Mouse (Mus musculus) effector memory CD4-positive, alpha-beta T cell, adult 5 months (primary cell): ENCODE results near the gene Plxnd1. TPM values are rescaled to one million over a fixed set of nuclear protein-coding genes. Genes with fewer than 3 reads are reported as not detected.

ENCODE experiments used
- polyA plus RNA-seq: library from polyadenylated mRNA; unstranded; fragments of 100-300 nt; shearing (Covaris generic); gene quantifications from one replicate; pipeline ENCODE4 v1.2.1, GENCODE M21; 2017

The Plxnd1 gene
- polyA plus RNA-seq, result 1.9 TPM

DNA sequence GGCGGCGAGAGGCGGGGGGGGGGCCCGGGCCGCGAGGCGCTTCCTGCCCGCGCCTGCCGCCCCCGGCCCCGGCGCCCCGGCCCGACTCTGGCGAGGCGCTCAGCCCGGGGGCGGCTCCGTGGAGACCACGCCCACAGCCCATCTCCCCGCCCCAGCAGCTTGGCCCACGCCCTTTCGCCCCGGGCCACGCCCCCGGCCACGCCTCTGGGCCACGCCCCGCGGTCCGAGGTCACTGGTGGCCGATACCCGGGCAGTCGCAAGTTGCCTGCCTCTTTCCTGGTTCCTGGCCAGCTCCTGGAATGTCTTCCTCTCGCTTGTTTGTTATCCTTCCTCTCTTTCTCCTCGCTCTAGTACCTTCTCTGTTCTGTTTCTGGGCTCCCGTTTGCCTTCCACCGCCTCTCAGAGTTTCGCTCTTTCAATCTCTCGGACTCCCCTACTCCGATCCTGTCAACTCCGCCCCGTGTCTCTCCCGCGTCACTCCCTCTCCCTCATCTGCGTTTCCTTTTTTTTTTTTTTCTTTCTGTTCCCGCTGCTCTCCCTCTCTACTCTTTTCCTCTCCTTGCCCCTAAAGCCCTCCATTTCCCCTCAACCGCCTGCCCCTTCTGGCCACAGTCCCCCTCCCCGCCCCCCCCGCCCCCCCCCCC lies at the start of gene Plxnd1:
Gene Plxnd1 (minus strand): TSS at position 129 of the 644 bp plus-strand sequence.

DNA sequence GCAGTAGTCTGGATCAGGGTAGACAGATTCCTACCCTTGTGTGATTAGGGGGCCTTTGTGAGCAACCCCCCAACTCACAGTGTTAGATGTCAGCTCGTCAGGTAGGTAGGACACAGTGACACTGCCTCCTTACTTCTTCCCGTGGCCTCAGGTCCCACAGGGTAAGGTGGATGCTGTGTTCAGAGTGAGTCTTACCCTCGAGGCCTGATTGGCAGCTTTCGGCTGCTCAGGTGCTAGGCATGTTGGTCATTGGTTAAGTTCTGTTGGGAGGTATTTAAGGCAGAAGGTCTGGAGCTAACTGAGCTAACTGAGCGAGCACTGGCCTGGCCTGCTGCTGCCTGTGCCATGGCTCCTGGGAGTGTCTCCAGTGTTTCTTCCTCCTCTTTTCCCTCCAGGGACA lies 50.2 kb downstream of the Plxnd1 start, which contains the start of gene H1foo:
Gene H1foo (plus strand): TSS at position 301 of the 400 bp plus-strand sequence.

DNA sequence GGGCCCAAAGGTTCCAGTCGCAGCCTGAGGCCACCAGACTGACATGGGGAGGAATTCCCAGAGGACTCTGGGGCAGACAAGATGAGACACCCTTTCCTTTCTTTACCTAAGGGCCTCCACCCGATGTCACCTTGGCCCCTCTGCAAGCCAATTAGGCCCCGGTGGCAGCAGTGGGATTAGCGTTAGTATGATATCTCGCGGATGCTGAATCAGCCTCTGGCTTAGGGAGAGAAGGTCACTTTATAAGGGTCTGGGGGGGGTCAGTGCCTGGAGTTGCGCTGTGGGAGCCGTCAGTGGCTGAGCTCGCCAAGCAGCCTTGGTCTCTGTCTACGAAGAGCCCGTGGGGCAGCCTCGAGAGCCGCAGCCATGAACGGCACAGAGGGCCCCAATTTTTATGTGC lies 63.2 kb downstream of the Plxnd1 start, which contains the start of gene Rho:
Gene Rho (plus strand): TSS at position 110 of the 400 bp plus-strand sequence.

Other genes starting within 250 kb of the Plxnd1 start
- not detected for gene Tmem40, start 232.6 kb downstream of the Plxnd1 start, polyA plus RNA-seq
- gene Cand2, start 220.5 kb downstream of the Plxnd1 start, polyA plus RNA-seq, result 4.4 TPM
- 3,175 TPM for gene Rpl32, start 186.3 kb downstream of the Plxnd1 start, polyA plus RNA-seq
- not detected for gene Efcab12, start 156.6 kb downstream of the Plxnd1 start, polyA plus RNA-seq
- 8.5 TPM for gene Mbd4, start 141.6 kb downstream of the Plxnd1 start, polyA plus RNA-seq
- gene Ift122, start 141.5 kb downstream of the Plxnd1 start, polyA plus RNA-seq, result 1.8 TPM
- not detected for gene Rho, start 63.3 kb downstream of the Plxnd1 start, polyA plus RNA-seq
- not detected for gene H1foo, start 50.1 kb downstream of the Plxnd1 start, polyA plus RNA-seq
- 13.6 TPM for gene Tmcc1, start 198.5 kb upstream of the Plxnd1 start, polyA plus RNA-seq
- 57.9 TPM for gene Washc2, start 213.0 kb upstream of the Plxnd1 start, polyA plus RNA-seq